Mouse (Mus musculus): ENCODE measurements at regions not wholly inside any gene's neighbourhood (a gene's known extent, or its start where the extent isn't known, plus 50 kb on each side); places are given as distances from the start of the nearest gene placed in this dataset.
A peak's percentile ranks its signal among the peaks of the same experiment; 100 is the strongest.

DNA sequence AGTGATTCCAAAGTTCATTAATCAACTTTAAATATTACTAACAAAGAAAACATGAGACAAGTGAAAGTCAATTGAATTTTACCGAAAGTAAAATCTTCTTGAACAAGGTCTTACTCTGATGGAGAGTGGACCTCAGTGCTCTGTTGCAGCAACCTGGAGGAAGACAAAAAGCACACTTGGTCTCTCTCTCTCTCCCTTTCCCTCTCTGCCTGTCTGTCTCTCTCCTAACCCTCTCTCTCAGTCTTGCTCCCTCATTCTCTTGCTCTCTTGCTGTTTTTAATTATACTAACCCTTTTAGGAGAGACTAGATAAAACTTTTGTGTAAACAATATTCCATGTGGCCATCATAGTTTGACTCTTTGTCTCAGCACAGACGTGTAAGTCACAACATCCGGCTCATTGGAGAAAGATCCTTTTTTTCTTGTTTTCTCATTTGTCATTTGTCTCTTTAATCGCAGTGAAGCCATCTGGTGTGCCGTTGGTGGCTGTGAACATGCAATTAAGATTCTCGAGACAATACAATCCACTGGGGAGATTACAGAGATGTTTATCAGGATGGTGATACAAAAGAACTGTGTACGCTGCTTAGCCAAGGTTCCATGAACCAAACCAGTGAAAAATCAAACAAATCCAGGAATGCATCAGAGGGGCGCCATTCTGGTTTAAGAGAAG is 244.5 kb downstream of the Galc start:
- 57% methylated on average over 8 of the region's 8 CpGs for WGBS
- H3K9me3 ChIP-seq: no peaks in the 10 kb centered on the region
- H3K36me3 ChIP-seq (replicated peaks): no peaks in the 10 kb centered on the region
- no peak overlapping the region for H3K27ac ChIP-seq
- H3K4me1 ChIP-seq: peaks cover 3% of the 10 kb centered on the region; the same call in 1 of the 2 replicates
- no peak overlapping the region for H3K4me2 ChIP-seq
- no peak overlapping the region for H3K9ac ChIP-seq
- ATAC-seq (ENCODE audit: low FRiP score): no peak
- H3K27me3 ChIP-seq: no peaks in the 10 kb centered on the region
- no peak overlapping the region for H3K4me3 ChIP-seq (replicated peaks)

DNA sequence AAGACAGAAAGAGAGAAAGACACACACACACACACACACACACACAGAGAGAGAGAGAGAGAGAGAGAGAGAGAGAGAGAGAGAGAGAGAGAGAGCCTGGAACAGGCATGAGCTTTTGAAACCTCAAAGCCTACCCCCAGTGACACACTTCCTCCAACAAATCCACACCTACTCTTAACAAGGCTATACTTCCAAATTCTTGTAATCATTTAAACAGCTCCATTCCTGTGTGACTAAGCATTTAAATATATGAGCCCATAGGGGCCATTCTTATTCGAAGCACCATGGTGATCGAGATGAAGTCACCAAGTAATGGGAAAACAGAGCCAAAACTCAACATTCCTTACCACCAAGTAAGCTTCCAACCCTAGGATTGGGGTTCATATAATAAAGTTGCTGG is 250.1 kb downstream of the Galc start:
- Histone ChIP-seq H3K4me1 (no peaks in the 10 kb centered on the region; the same call in 1 of the 2 replicates), H3K27ac (no peak overlapping the region), H3K4me2 (no peak overlapping the region), H3K27me3 (no peaks in the 10 kb centered on the region), H3K4me3 (replicated peaks) (no peak overlapping the region), H3K9ac (no peak overlapping the region), H3K36me3 (replicated peaks) (no peaks in the 10 kb centered on the region), H3K9me3 (no peaks in the 10 kb centered on the region)
- no peak for ATAC-seq (ENCODE audit: low FRiP score)
- WGBS: 96% methylated on average over 2 of the region's 2 CpGs

DNA sequence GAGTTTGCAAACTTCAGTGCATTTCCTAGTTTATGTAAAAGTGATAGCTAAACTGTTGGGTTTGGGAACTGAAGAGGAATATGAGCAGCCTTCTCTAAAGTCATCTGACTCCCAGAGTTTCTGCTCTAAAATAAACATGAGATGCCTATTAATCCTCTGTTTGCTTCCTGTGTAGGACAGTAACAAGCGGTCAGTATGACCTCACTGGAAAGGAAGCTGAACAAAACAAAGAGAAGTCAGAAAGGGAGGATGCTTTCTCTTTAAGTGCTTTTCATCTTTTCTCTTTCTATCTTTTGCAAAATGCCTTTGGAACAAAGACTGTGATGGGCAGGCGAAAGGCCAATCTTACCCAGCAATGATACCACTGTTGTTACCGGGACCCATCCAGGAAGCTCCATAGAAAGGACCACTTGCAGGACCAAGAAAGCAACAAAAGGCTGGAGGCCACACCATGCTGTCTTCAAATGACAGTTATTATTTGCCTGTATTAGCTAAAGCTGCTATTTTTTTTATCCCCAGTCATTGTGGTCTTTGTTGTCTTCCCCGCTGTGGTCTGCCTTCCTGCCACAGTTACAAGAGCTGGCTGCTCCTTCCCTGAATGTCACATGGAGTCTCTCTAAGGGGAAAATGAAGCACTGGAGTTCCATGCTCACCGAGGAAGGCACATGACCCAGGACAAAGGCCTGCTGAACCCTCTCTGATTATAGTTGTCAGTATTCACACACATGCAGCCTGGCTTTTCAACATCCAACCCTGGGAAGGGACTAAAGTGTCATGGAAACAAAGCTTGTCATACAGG is 253.4 kb downstream of the Galc start:
- 45% methylated on average over 5 of the region's 5 CpGs for WGBS
- ATAC-seq (ENCODE audit: low FRiP score): no peak
- no peaks in the 10 kb centered on the region for H3K9me3 ChIP-seq
- H3K27ac ChIP-seq: no peak overlapping the region
- no peak overlapping the region for H3K9ac ChIP-seq
- no peaks in the 10 kb centered on the region for H3K27me3 ChIP-seq
- H3K4me2 ChIP-seq: no peak overlapping the region
- no peaks in the 10 kb centered on the region for H3K36me3 ChIP-seq (replicated peaks)
- H3K4me1 ChIP-seq: no peaks in the 10 kb centered on the region; the same call in 1 of the 2 replicates
- no peak overlapping the region for H3K4me3 ChIP-seq (replicated peaks)

DNA sequence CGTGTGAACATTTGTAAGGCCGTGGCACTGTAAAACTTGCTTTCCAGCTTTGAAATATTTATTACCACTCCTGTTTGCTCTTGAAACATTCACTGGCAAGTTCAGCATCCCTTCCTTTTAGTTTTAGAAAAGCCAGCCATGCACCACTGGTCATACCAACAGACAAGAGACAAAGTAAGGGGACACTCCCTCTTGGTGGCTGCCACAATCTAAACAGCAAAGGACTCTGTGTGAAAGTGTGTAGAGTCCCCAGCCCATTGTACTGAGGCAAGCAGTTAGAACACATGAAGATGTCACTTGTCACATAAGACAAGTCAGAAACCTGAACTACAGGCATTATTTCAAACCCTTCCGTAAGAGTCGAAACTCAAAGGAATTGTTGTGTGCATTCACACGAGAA is 257.0 kb downstream of the Galc start:
- no peak for ATAC-seq (ENCODE audit: low FRiP score)
- H3K4me3 ChIP-seq (replicated peaks): no peak overlapping the region
- WGBS: 92% methylated on average over 5 of the region's 5 CpGs

DNA sequence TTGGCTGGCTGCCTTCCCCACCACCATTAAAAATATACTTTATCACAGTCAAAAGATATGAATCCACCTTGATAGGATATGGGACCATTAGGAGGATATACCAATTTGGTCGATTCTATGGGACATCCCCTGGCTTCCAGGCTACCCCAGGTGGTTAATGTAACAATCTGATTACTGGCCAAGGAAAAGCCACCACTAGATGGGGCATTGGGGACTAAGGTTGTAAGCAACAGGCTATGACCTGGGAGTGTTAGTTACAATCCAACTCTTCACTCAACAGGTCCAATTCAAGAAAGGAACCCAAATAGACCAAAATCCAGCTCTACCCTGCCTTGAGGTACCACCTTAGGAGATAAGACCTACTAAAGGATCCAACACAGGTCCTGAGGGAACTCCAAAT is 264.4 kb downstream of the Galc start:
- Histone ChIP-seq H3K27me3 (no peaks in the 10 kb centered on the region), H3K27ac (no peak overlapping the region), H3K36me3 (replicated peaks) (no peaks in the 10 kb centered on the region), H3K4me3 (replicated peaks) (no peak overlapping the region), H3K9ac (no peak overlapping the region), H3K4me1 (no peaks in the 10 kb centered on the region), H3K9me3 (no peaks in the 10 kb centered on the region), H3K4me2 (no peak overlapping the region)
- ATAC-seq (ENCODE audit: low FRiP score): no peak
- 52% methylated on average over 1 of the region's 1 CpGs for WGBS

More for the DNA sequence above, 257.0 kb downstream of the Galc start:
- no peak overlapping the region for H3K4me2 ChIP-seq
- H3K36me3 ChIP-seq (replicated peaks): no peaks in the 10 kb centered on the region
- H3K27me3 ChIP-seq: no peaks in the 10 kb centered on the region
- no peaks in the 10 kb centered on the region for H3K9me3 ChIP-seq
- H3K27ac ChIP-seq: no peak overlapping the region
- no peak overlapping the region for H3K9ac ChIP-seq
- no peaks in the 10 kb centered on the region; the same call in 1 of the 2 replicates for H3K4me1 ChIP-seq

DNA sequence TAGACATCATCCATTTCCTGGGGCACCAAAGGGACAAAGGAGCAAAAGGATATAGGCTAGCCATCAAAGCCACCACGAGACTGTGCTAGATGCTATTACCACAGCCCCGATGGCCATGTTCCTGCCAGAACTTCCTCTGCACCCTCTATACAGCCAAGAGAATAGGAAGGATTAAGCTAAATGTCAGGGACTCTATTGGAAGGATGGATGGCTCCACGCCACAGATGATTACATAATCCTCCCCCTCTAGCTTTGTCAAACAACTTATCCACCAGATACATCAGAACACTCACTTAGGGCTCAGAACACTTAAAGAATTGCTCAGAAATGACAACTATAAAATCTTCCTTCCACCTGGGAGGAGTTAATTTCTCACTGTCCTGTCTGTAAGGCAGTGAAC is 265.3 kb downstream of the Galc start:
- no peaks in the 10 kb centered on the region for H3K36me3 ChIP-seq (replicated peaks)
- H3K9ac ChIP-seq: no peak overlapping the region
- no peak overlapping the region for H3K27ac ChIP-seq
- 82% methylated on average over 3 of the region's 3 CpGs for WGBS
- no peak overlapping the region for H3K4me2 ChIP-seq
- no peak overlapping the region for H3K4me3 ChIP-seq (replicated peaks)
- no peaks in the 10 kb centered on the region for H3K4me1 ChIP-seq
- no peaks in the 10 kb centered on the region for H3K9me3 ChIP-seq
- H3K27me3 ChIP-seq: no peaks in the 10 kb centered on the region
- no peak for ATAC-seq (ENCODE audit: low FRiP score)

DNA sequence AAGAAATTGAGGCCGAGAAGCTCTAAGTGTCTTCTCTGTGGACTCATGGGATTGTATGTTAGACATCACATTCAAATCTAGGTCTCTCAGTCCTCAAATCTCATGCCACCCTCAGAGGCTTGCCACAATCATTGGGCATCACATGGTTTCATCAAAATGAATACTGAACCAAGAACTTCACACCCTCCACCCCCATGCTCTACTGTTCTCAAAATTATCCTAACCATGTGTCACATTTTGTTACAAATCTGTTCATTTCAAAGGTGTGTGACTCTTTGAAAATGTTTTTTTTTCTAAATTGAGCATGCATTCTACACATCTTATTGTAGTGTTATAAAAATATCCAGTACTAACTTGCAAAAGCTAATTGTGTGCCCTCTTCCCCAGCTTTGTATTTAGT is 275.9 kb downstream of the Galc start:
- Histone ChIP-seq H3K4me3 (replicated peaks) (no peak overlapping the region), H3K27me3 (no peaks in the 10 kb centered on the region), H3K36me3 (replicated peaks) (no peaks in the 10 kb centered on the region), H3K9ac (no peak overlapping the region), H3K27ac (no peak overlapping the region), H3K4me2 (no peak overlapping the region), H3K9me3 (no peaks in the 10 kb centered on the region), H3K4me1 (peaks cover 3% of the 10 kb centered on the region)
- no peak for ATAC-seq (ENCODE audit: low FRiP score)
- WGBS: 89% methylated on average over 1 of the region's 1 CpGs

DNA sequence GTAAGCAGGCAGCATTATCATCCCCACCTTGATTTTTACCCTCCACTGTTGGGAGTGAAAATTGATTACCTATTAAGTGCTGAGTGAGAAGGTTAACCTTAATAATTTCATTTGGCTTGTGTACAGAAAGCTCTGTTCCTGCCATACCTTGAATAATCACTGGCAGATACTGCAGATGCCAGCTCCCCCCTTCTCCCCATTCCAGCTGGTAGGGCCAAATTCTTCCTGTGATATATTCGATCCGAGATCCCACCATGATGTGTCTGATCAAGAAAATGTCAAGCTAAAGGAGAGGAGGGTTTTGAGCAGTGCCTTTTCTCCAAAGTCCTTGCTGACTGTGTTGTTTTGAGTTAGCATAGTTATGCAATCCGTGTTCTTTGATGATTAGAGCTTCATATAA is 280.6 kb downstream of the Galc start:
- 77% methylated on average over 3 of the region's 3 CpGs for WGBS
- no peaks in the 10 kb centered on the region for H3K27me3 ChIP-seq
- H3K36me3 ChIP-seq (replicated peaks): no peaks in the 10 kb centered on the region
- no peak overlapping the region for H3K4me3 ChIP-seq (replicated peaks)
- no peak overlapping the region for H3K4me2 ChIP-seq
- no peak overlapping the region for H3K9ac ChIP-seq
- ATAC-seq (ENCODE audit: low FRiP score): no peak; the same call in 1 of the 2 replicates
- peaks cover 14% of the 10 kb centered on the region for H3K4me1 ChIP-seq
- H3K9me3 ChIP-seq: no peaks in the 10 kb centered on the region
- 0 out of 2 replicates have a peak overlapping the region, but pooled peaks have one; percentile 25 for H3K27ac ChIP-seq

DNA sequence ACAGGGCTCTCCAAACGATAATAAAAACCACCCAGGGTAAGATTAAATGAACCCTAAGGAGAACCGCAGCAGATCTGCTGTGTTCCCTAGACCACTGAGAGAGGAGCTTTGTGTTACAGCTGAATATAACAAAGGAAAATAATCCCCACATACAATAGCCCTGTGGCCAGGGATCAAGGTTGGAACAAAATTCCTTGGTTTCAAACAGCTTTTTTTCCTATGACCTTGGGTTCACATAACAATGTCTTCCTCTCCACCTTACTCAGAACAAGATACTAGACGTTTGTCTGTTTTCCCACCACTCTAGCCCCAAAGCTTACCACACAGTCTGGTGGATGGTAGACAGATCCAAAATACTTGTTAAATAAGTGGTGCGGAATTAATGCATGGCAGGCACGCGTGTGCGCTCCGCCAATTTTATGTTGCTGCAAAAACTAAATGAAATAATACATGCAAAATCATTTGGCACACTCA is 281.0 kb downstream of the Galc start:
- Histone ChIP-seq H3K27me3 (no peaks in the 10 kb centered on the region), H3K4me1 (peaks cover 14% of the 10 kb centered on the region), H3K4me2 (no peak overlapping the region), H3K36me3 (replicated peaks) (no peaks in the 10 kb centered on the region), H3K27ac (peak overlapping the region; percentile 25; the same call in 1 of the 2 replicates), H3K9ac (no peak overlapping the region), H3K4me3 (replicated peaks) (no peak overlapping the region), H3K9me3 (no peaks in the 10 kb centered on the region)
- peak; percentile 74 for ATAC-seq (ENCODE audit: low FRiP score)
- 30% methylated on average over 8 of the region's 8 CpGs for WGBS

DNA sequence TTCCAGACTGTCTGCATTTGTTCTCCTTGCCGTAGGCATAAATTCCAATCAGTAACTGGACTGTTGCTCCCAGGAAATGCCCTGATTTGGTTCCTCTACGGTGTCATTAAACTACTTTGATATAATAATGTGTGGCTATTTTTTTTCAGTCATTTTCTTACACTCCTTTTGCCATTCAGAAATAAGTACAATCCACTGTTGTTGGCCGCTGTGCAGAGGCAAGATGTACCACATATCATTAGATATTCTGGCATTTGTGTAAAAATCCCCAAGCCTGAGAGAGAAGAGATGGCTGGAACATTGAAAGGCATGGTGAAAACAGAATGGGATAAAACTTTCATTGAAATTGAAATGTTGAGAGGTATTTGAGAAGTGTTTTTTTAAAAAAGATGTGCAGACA is 281.6 kb downstream of the Galc start:
- no peaks in the 10 kb centered on the region for H3K27me3 ChIP-seq
- 38% methylated on average over 3 of the region's 3 CpGs for WGBS
- no peak overlapping the region for H3K9ac ChIP-seq
- H3K9me3 ChIP-seq: no peaks in the 10 kb centered on the region
- no peak overlapping the region for H3K4me3 ChIP-seq (replicated peaks)
- peaks cover 14% of the 10 kb centered on the region for H3K4me1 ChIP-seq
- no peaks in the 10 kb centered on the region for H3K36me3 ChIP-seq (replicated peaks)
- no peak overlapping the region for H3K27ac ChIP-seq
- no peak overlapping the region for H3K4me2 ChIP-seq
- ATAC-seq (ENCODE audit: low FRiP score): no peak

DNA sequence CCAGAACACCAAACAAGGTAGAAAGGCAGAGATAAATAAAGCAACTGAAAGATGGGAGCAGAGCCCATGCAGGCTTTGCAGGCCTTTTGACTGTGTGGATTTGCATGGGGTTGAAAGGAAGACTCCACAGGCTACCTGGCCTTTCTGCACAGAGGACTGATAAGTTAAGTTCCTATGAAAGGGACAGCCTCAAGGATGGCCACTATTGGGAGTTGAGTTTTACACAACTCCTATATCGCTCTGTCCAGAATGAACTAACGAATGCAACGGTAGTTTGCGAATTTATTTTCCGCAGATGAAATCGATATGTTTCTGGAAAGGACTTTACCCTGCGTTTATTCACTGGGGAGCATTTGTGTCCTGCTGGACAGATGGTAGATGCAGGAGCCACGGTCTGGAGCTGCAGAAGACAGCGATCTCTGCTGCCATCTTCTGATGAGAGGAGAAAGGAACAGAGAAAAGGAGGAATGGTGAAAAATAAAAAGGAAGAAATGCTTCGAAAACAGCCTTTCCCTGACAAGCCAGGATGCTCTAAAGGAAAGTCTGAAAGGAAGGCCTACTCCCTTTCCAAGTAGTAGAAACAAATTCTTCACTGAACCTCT is 285.2 kb downstream of the Galc start:
- ATAC-seq (ENCODE audit: low FRiP score): no peak
- Histone ChIP-seq H3K4me2 (no peak overlapping the region), H3K4me1 (peaks cover 14% of the 10 kb centered on the region), H3K27ac (no peak overlapping the region), H3K9me3 (no peaks in the 10 kb centered on the region), H3K27me3 (no peaks in the 10 kb centered on the region), H3K9ac (no peak overlapping the region), H3K4me3 (replicated peaks) (no peak overlapping the region), H3K36me3 (replicated peaks) (no peaks in the 10 kb centered on the region)
- WGBS: 71% methylated on average over 10 of the region's 10 CpGs

DNA sequence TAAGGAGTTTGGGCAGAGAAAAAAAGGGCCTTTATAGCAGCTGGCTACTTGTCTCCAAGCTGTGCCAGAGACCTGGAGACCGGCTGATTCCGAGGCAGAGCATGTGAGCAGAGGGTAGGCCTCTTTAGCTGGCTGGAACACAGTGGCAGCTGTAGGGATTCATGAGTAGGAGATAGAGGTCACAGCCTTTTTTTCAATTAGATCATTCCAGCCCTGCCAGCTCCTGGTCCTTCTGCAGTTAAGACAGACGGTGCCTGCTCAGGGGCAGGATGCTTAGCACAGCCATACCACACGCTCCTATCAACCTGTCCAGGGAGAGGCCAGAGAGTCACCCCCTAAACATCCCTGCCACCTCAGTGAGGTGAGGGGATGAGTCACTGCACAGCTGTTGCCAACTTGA is 302.1 kb downstream of the Galc start:
- H3K9me3 ChIP-seq: no peaks in the 10 kb centered on the region
- no peaks in the 10 kb centered on the region for H3K27me3 ChIP-seq
- H3K4me1 ChIP-seq: no peaks in the 10 kb centered on the region
- no peak overlapping the region for H3K9ac ChIP-seq
- 64% methylated on average over 4 of the region's 4 CpGs for WGBS
- no peak overlapping the region for H3K27ac ChIP-seq
- ATAC-seq (ENCODE audit: low FRiP score): no peak
- H3K4me3 ChIP-seq (replicated peaks): no peak overlapping the region
- no peak overlapping the region for H3K4me2 ChIP-seq
- no peaks in the 10 kb centered on the region for H3K36me3 ChIP-seq (replicated peaks)
